Mouse (Mus musculus): ENCODE measurements around the gene Bpifb9b. TPM values are rescaled to one million over a fixed set of nuclear protein-coding genes. Genes with fewer than 3 reads are reported as not detected.

Gene Bpifb9b
- polyA plus RNA-seq (2012; rRNA removed; ENCODE audit: low replicate concordance) = not detected in 2 replicates

DNA sequence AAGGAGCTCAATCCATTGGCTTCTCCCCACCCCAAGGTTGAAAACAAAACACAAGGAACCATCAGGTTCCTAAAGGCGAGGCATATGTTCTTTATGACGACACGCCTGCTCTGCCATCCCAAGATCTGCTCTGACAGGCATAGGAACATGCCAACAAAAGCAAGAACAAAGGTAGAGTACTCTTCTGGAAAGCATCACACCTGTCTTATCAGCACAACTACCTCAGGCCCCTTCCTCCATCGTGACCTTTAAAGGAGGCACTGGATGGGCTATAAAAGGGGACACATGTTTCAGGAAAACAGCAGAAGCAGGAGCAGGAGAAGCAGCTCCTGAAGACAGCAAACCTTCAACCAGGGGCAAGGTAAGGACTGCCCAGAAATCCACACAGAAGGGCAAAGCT is at the start of gene Bpifb9b:
Bpifb9b (plus strand) TSS at position 301 of the 400 bp plus-strand sequence.

DNA sequence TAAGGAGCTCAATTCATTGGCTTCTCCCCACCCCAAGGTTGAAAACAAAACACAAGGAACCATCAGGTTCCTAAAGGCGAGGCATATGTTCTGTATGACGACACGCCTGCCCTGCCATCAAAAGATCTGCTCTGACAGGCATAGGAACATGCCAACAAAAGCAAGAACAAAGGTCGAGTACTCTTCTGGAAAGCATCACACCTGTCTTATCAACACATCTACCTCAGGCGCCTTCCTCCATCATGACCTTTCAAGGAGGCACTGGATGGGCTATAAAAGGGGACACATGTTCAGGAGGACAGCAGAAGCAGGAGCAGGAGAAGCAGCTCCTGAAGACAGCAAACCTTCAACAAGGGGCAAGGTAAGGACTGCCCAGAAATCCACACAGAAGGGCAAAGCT is 49.5 kb upstream of the Bpifb9b start, which contains the start of gene Bpifb9a:
Bpifb9a (plus strand) TSS at position 301 of the 400 bp plus-strand sequence.

Other genes with a start within 250 kb of the Bpifb9b start
- not detected in 2 replicates for gene Bpifa3, start 176.9 kb upstream of the Bpifb9b start, polyA plus RNA-seq (2012; rRNA removed; ENCODE audit: low replicate concordance)
- gene Bpifa1, start 164.3 kb upstream of the Bpifb9b start, polyA plus RNA-seq (2012; rRNA removed; ENCODE audit: low replicate concordance) = 0.10 TPM in 1 of 2 replicates, not detected in the other
- not detected in 2 replicates for gene Bpifa5, start 144.6 kb upstream of the Bpifb9b start, polyA plus RNA-seq (2012; rRNA removed; ENCODE audit: low replicate concordance)
- 0.09 and 0.54 TPM in 2 replicates for gene Bpifb1, start 116.4 kb upstream of the Bpifb9b start, polyA plus RNA-seq (2012; rRNA removed; ENCODE audit: low replicate concordance)
- gene Bpifb5, start 83.5 kb upstream of the Bpifb9b start, polyA plus RNA-seq (2012; rRNA removed; ENCODE audit: low replicate concordance) = 0.13 and 18.8 TPM in 2 replicates
- not detected in 2 replicates for gene Bpifb9a, start 49.4 kb upstream of the Bpifb9b start, polyA plus RNA-seq (2012; rRNA removed; ENCODE audit: low replicate concordance)
- gene Cdk5rap1, start 65.8 kb downstream of the Bpifb9b start, polyA plus RNA-seq (2012; rRNA removed; ENCODE audit: low replicate concordance) = 11.2 and 12.8 TPM in 2 replicates
- 25.8 and 67.9 TPM in 2 replicates for gene Snta1, start 100.9 kb downstream of the Bpifb9b start, polyA plus RNA-seq (2012; rRNA removed; ENCODE audit: low replicate concordance)
- 11.2 and 20.3 TPM in 2 replicates for gene Cbfa2t2, start 129.3 kb downstream of the Bpifb9b start, polyA plus RNA-seq (2012; rRNA removed; ENCODE audit: low replicate concordance)
- 0.77 and 1.5 TPM in 2 replicates for gene 1700003F12Rik, start 239.9 kb downstream of the Bpifb9b start, polyA plus RNA-seq (2012; rRNA removed; ENCODE audit: low replicate concordance)
- gene Actl10, start 244.5 kb downstream of the Bpifb9b start, polyA plus RNA-seq (2012; rRNA removed; ENCODE audit: low replicate concordance) = not detected in 2 replicates